Mouse (Mus musculus): ENCODE data around the gene Dna2. TPM values are rescaled to one million over a fixed set of nuclear protein-coding genes. Genes with fewer than 3 reads are reported as not detected.

The Dna2 gene
- polyA plus RNA-seq, 1 experiment from 2014 or later, result 29.4 TPM

GRCm38 (mm10) chr10:62920766-62921156 is 26.1 kb upstream of the Dna2 start:
- under 1% methylated on average over 29 of the region's 29 CpGs for WGBS (ENCODE audit: insufficient replicate concordance)
- H3K9me3 ChIP-seq (replicated peaks), result no peaks in the 10 kb centered on the region
- H3K9ac ChIP-seq, result peak overlapping the region; percentile 95
- peak; percentile 56 for ATAC-seq (ENCODE audit: low read depth)
- no peak for DNase-seq
- no peaks in the 10 kb centered on the region for H3K36me3 ChIP-seq
- peak overlapping the region; percentile 98 for H3K4me3 ChIP-seq (replicated peaks)
- H3K4me1 ChIP-seq (replicated peaks), result peaks cover 22% of the 10 kb centered on the region
- no peaks in the 10 kb centered on the region for H3K27me3 ChIP-seq
- peak overlapping the region; percentile 76 for H3K4me2 ChIP-seq
- peak overlapping the region; percentile 89 for H3K27ac ChIP-seq

- H3K27ac ChIP-seq, result no peak overlapping the region
- 77% methylated on average over 4 of the region's 4 CpGs for WGBS (ENCODE audit: insufficient replicate concordance)
- H3K9ac ChIP-seq, result no peak overlapping the region
- H3K36me3 ChIP-seq, result peaks cover 10% of the 10 kb centered on the region
- DNase-seq, result no peak
- no peaks in the 10 kb centered on the region for H3K9me3 ChIP-seq (replicated peaks)
- no peak overlapping the region for H3K4me3 ChIP-seq (replicated peaks)
- no peak overlapping the region for H3K4me2 ChIP-seq
- no peak for ATAC-seq (ENCODE audit: low read depth)
- H3K27me3 ChIP-seq, result no peaks in the 10 kb centered on the region
- H3K4me1 ChIP-seq (replicated peaks), result peaks cover 19% of the 10 kb centered on the region
Measured at GRCm38 (mm10) chr10:62924096-62924635, 22.7 kb upstream of the Dna2 start.

DNA sequence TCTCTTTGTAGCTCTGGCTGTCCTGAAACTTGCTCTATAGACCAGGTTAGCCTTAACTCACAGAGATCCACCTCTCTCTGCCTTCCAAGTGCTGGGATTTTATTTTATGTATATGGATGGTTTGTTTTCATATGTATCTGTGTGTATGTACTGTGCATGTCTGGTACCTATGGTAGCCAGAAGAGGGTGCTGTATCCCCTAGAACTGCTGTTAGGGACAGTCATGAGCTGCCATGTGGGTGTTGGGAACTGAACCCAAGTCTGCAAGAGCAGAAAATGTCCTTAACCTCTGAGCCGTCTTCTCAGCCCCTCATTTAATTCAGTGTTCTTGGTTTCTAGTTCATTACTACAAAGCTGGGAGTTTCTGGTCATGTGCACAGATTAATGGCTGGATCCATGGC is 14.4 kb upstream of the Dna2 start:
- Histone ChIP-seq H3K9me3 (replicated peaks) (no peaks in the 10 kb centered on the region), H3K27ac (no peak overlapping the region), H3K36me3 (peaks cover 50% of the 10 kb centered on the region), H3K4me1 (replicated peaks) (no peaks in the 10 kb centered on the region), H3K9ac (no peak overlapping the region), H3K4me3 (replicated peaks) (no peak overlapping the region), H3K27me3 (no peaks in the 10 kb centered on the region), H3K4me2 (no peak overlapping the region)
- 81% methylated on average over 1 of the region's 1 CpGs for WGBS (ENCODE audit: insufficient replicate concordance)
- no peak for DNase-seq
- ATAC-seq (ENCODE audit: low read depth), result no peak

GRCm38 (mm10) chr10:62944975-62945580 is 1.7 kb upstream of the Dna2 start:
- Histone ChIP-seq H3K9me3 (replicated peaks) (no peaks in the 10 kb centered on the region), H3K9ac (peak overlapping the region; percentile 30), H3K4me3 (replicated peaks) (no peak overlapping the region), H3K27me3 (no peaks in the 10 kb centered on the region), H3K27ac (peak overlapping the region; percentile 88), H3K4me1 (replicated peaks) (peaks cover 43% of the 10 kb centered on the region), H3K36me3 (peaks cover 38% of the 10 kb centered on the region), H3K4me2 (peak overlapping the region; percentile 46)
- WGBS (ENCODE audit: insufficient replicate concordance), result 40% methylated on average over 10 of the region's 10 CpGs
- ATAC-seq (ENCODE audit: low read depth) (peak; percentile 86), DNase-seq (peak; percentile 62)

DNA sequence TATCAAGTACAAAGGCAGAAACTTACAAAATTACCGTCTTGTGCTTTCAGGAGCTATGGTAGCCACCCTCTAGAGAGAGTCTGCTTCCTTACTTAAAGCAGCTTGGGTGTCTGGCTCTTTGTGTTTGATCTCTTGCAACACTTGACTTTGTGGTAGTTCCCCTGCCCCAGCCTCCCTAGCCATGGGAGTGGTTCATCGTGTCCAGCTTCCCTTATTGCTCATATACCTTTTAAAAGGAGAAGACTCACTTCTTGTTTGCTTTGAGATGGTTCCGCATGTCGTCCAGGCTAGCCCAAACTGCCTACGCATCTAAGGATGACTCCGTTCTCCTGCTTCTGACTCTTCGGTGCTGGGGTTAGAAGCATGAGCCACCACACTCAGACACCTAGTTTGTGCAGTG is 1.7 kb downstream of the Dna2 start:
- no peaks in the 10 kb centered on the region for H3K9me3 ChIP-seq (replicated peaks)
- peak overlapping the region; percentile 92; the same call in 1 of the 2 replicates for H3K9ac ChIP-seq
- 79% methylated on average over 7 of the region's 7 CpGs for WGBS (ENCODE audit: insufficient replicate concordance)
- DNase-seq (no peak), ATAC-seq (ENCODE audit: low read depth) (no peak)
- peak overlapping the region; percentile 84 for H3K4me3 ChIP-seq (replicated peaks)
- peak overlapping the region; percentile 95; the same call in 1 of the 2 replicates for H3K27ac ChIP-seq
- peaks cover 45% of the 10 kb centered on the region for H3K4me1 ChIP-seq (replicated peaks)
- H3K4me2 ChIP-seq, result peak overlapping the region; percentile 88
- peaks cover 45% of the 10 kb centered on the region for H3K36me3 ChIP-seq
- no peaks in the 10 kb centered on the region for H3K27me3 ChIP-seq

- no peak overlapping the region for H3K27ac ChIP-seq
- no peaks in the 10 kb centered on the region for H3K9me3 ChIP-seq (replicated peaks)
- no peak for ATAC-seq (ENCODE audit: low read depth)
- peaks cover 95% of the 10 kb centered on the region for H3K36me3 ChIP-seq
- no peaks in the 10 kb centered on the region for H3K4me1 ChIP-seq (replicated peaks)
- no peak for DNase-seq
- no peak overlapping the region for H3K9ac ChIP-seq
- no peak overlapping the region for H3K4me3 ChIP-seq (replicated peaks)
- H3K4me2 ChIP-seq, result no peak overlapping the region
- H3K27me3 ChIP-seq, result no peaks in the 10 kb centered on the region
- WGBS (ENCODE audit: insufficient replicate concordance), result 86% methylated on average over 7 of the region's 7 CpGs
Measured at GRCm38 (mm10) chr10:62963956-62964355, 17.1 kb downstream of the Dna2 start.

GRCm38 (mm10) chr10:62965796-62966195 is 19.0 kb downstream of the Dna2 start:
- ATAC-seq (ENCODE audit: low read depth), result no peak

DNA sequence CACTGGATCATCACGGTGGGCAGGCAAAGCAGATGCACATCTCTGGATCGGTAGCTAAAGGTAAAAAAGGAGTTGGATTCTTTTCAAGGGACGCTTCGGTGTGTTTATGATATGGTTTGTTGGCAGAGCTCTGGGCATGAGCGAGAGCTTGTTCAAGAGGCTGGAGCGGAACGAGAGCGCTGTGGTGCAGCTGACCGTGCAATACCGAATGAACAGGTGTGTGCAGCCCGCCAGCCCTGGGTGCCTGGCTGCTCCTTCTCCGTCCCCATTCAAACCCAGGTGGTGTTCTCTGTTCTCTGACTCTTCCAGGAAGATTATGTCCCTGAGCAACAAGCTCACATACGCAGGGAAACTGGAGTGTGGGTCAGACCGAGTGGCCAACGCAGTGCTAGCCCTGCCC is 19.5 kb downstream of the Dna2 start:
- 93% methylated on average over 15 of the region's 15 CpGs for WGBS (ENCODE audit: insufficient replicate concordance)
- peaks cover 3% of the 10 kb centered on the region; the same call in 1 of the 2 replicates for H3K4me1 ChIP-seq (replicated peaks)
- peaks cover 95% of the 10 kb centered on the region for H3K36me3 ChIP-seq
- ATAC-seq (ENCODE audit: low read depth) (no peak), DNase-seq (no peak)
- H3K9me3 ChIP-seq (replicated peaks), result no peaks in the 10 kb centered on the region
- H3K27me3 ChIP-seq, result no peaks in the 10 kb centered on the region
- H3K27ac ChIP-seq, result no peak overlapping the region
- H3K4me2 ChIP-seq, result no peak overlapping the region
- no peak overlapping the region for H3K4me3 ChIP-seq (replicated peaks)
- H3K9ac ChIP-seq, result no peak overlapping the region

More at GRCm38 (mm10) chr10:62965796-62966195, 19.0 kb downstream of the Dna2 start:
- Histone ChIP-seq H3K27me3 (no peaks in the 10 kb centered on the region), H3K9me3 (replicated peaks) (no peaks in the 10 kb centered on the region), H3K36me3 (peaks cover 96% of the 10 kb centered on the region), H3K4me3 (replicated peaks) (no peak overlapping the region), H3K27ac (no peak overlapping the region), H3K4me2 (no peak overlapping the region), H3K4me1 (replicated peaks) (no peaks in the 10 kb centered on the region), H3K9ac (no peak overlapping the region)
- DNase-seq, result no peak
- 83% methylated on average over 11 of the region's 11 CpGs for WGBS (ENCODE audit: insufficient replicate concordance)

GRCm38 (mm10) chr10:62971821-62972220 is 25.0 kb downstream of the Dna2 start:
- H3K4me3 ChIP-seq (replicated peaks), result no peak overlapping the region
- 80% methylated on average over 16 of the region's 16 CpGs for WGBS (ENCODE audit: insufficient replicate concordance)
- H3K4me2 ChIP-seq, result no peak overlapping the region
- H3K9me3 ChIP-seq (replicated peaks), result no peaks in the 10 kb centered on the region
- H3K9ac ChIP-seq, result no peak overlapping the region
- peaks cover 86% of the 10 kb centered on the region for H3K36me3 ChIP-seq
- peak; percentile 21; the same call in 1 of the 2 replicates for ATAC-seq (ENCODE audit: low read depth)
- H3K27ac ChIP-seq, result no peak overlapping the region
- DNase-seq, result no peak
- H3K4me1 ChIP-seq (replicated peaks), result peaks cover 5% of the 10 kb centered on the region; the same call in 1 of the 2 replicates
- H3K27me3 ChIP-seq, result no peaks in the 10 kb centered on the region

GRCm38 (mm10) chr10:62979667-62980038 is 32.8 kb downstream of the Dna2 start:
- H3K36me3 ChIP-seq, result peaks cover 15% of the 10 kb centered on the region
- DNase-seq (no peak), ATAC-seq (ENCODE audit: low read depth) (no peak)
- no peaks in the 10 kb centered on the region for H3K9me3 ChIP-seq (replicated peaks)
- no peak overlapping the region for H3K27ac ChIP-seq
- H3K4me2 ChIP-seq, result peak overlapping the region; percentile 98
- H3K4me3 ChIP-seq (replicated peaks), result peak overlapping the region; percentile 86
- 17% methylated on average over 10 of the region's 10 CpGs for WGBS (ENCODE audit: insufficient replicate concordance)
- peak overlapping the region; percentile 84; the same call in 1 of the 2 replicates for H3K9ac ChIP-seq
- no peaks in the 10 kb centered on the region for H3K27me3 ChIP-seq
- H3K4me1 ChIP-seq (replicated peaks), result peaks cover 17% of the 10 kb centered on the region

DNA sequence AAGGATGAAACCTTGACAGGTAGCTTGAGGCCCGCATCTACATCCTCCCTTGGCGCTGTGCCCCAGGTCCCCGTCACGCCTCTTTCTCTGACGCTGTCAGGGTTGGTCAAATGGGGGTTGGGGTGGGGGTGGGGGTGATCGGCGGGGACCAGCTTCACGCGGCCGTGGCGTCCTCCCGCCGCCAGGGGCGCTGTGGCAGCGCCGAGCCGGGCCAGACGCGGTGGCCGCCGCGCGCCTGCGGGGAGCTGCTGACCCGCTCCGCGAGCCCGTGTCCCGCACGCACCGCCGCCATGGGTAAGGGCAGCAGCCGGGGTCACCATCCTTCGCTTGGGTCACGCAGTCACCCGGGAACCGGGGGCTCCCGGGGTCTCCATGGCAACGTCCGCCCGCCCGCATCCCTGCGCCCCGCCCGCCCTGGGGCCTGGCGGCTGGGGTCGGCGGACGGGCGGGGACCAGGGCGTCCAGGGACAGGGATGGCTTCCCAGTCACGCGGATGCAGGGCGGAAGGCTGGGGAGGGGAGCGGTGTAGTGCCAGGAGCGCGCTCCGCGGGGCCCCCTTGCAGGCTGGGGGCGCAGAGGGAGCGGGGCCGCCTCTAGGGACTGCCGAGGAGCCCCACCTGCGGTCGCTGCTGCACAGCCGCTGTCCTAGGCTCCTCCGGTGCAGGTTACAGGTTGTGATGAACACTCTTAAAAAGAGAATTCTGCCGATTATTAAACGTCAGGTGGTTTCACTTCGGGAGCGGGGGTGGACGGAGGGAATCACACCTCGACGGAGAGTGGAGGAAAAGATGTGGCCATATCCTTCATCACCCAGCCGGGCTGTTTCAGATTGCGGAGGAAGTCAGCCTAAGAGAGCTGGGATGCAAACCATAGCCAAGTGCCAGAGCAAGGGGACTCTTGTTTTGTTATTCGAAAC is 33.5 kb downstream of the Dna2 start, which contains the start of gene Rufy2:
TSS of gene Rufy2 (plus strand) at position 185 of the 916 bp plus-strand sequence.
- peak within 1 kb of the TSS; percentile 84 for H3K9ac ChIP-seq
- peak within 1 kb of the TSS; percentile 98 for H3K4me2 ChIP-seq
- under 1% methylated on average over 77 of the region's 77 CpGs for WGBS (ENCODE audit: insufficient replicate concordance)
- peak; percentile 75 for ATAC-seq (ENCODE audit: low read depth)
- H3K27ac ChIP-seq, result no peak within 1 kb of the TSS
- no peaks in the 10 kb centered on the region for H3K27me3 ChIP-seq
- no peaks in the 10 kb centered on the region for H3K9me3 ChIP-seq (replicated peaks)
- peaks cover 9% of the 10 kb centered on the region for H3K36me3 ChIP-seq
- peak; percentile 59 for DNase-seq
- peaks cover 17% of the 10 kb centered on the region for H3K4me1 ChIP-seq (replicated peaks)
- peak within 1 kb of the TSS; percentile 86 for H3K4me3 ChIP-seq (replicated peaks)

Data from liver, embryonic 13.5 days (tissue).